Mouse (Mus musculus): ENCODE measurements around the gene Gpr61. TPM values are rescaled to one million over a fixed set of nuclear protein-coding genes. Genes with fewer than 3 reads are reported as not detected.

The Gpr61 gene
- polyA plus RNA-seq, 1 experiment from 2014 or later = 1.0 TPM

DNA sequence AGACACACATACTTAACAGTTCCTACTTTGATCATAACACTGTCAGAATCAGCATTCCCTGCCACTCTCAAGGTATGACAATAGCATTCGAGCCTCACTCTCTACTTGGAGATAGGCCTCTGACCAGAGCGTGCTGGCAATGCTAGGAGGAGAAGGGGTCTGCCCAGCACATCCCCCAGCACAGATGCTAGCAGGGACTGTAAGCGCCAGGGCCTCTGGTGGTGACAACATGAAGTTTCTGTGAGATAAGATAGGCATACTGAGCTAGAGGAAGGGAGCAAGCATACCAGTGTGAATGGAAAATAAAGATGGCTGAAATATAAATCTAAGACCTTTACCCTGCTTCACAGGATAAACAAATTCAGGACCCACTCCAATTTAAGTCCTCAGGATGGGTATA is 49.4 kb downstream of the Gpr61 start:
- WGBS = 93% methylated on average over 3 of the region's 3 CpGs
- Histone ChIP-seq H3K4me2 (ENCODE audit: low read length) (no peak overlapping the region), H3K4me3 (ENCODE audit: low read depth, low read length) (no peak overlapping the region), H3K9ac (ENCODE audit: low read length) (no peak overlapping the region), H3K4me1 (ENCODE audit: control insufficient read depth, insufficient read depth, low read length) (peaks cover 17% of the 10 kb centered on the region), H3K27me3 (replicated peaks; ENCODE audit: control insufficient read depth, insufficient read depth, low read length) (no peaks in the 10 kb centered on the region), H3K27ac (ENCODE audit: low read depth, low read length) (no peak overlapping the region), H3K9me3 (replicated peaks; ENCODE audit: control insufficient read depth, low read length) (no peaks in the 10 kb centered on the region), H3K36me3 (ENCODE audit: control insufficient read depth, insufficient read depth, low read length) (peaks cover 41% of the 10 kb centered on the region)
- no peak for DNase-seq (ENCODE audit: low spot score)
- no peak for ATAC-seq

DNA sequence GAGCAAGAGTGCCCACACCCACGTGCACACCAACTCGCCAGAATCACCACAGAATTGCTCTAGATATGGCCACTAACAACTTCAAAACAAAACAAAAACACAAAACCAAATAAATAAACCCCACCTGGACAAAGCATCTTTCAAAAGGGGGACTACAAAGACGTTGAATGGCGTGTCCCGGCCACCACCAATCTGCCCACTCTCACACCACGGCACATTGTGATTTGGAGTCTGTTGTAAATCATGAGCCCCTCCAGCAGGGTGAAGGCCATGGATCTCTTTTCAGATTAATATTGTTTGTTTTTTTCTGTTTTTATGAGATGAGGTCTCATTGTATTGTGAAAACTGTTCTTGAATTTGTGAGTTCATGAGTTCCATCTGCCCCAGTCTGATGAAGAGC is 52.6 kb downstream of the Gpr61 start:
- peak overlapping the region; percentile 73 for H3K27ac ChIP-seq (ENCODE audit: low read depth, low read length)
- ATAC-seq = peak; percentile 52

DNA sequence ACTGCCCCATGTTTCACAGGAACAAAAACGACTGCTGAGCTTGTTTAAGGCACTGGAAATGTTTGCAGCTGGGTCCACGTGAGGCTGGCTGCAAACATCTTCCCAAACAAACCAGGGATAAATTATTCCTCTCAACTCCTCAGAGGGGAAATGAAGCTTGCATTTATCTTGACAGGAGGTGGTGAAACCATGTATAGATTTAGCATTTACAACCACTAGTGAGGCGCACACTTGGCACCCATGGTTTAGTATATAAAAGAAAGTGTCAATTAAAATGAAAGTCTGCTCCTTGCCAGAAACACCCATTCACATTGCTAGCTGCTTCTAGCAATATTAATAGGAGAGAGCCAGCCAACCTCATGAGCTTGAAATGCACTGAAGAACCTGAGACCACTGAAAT is 53.1 kb downstream of the Gpr61 start:
- peaks cover 18% of the 10 kb centered on the region for H3K4me1 ChIP-seq (ENCODE audit: control insufficient read depth, insufficient read depth, low read length)
- no peak overlapping the region; the same call in 1 of the 2 replicates for H3K4me2 ChIP-seq (ENCODE audit: low read length)
- peak; percentile 90 for ATAC-seq
- no peaks in the 10 kb centered on the region for H3K9me3 ChIP-seq (replicated peaks; ENCODE audit: control insufficient read depth, low read length)
- no peak overlapping the region for H3K9ac ChIP-seq (ENCODE audit: low read length)
- peaks cover 13% of the 10 kb centered on the region; the same call in 1 of the 2 replicates for H3K36me3 ChIP-seq (ENCODE audit: control insufficient read depth, insufficient read depth, low read length)
- 7% methylated on average over 3 of the region's 3 CpGs for WGBS
- DNase-seq (ENCODE audit: low spot score) = peak; percentile 92
- H3K27me3 ChIP-seq (replicated peaks; ENCODE audit: control insufficient read depth, insufficient read depth, low read length) = no peaks in the 10 kb centered on the region
- no peak overlapping the region for H3K4me3 ChIP-seq (ENCODE audit: low read depth, low read length)
- peak overlapping the region; percentile 73 for H3K27ac ChIP-seq (ENCODE audit: low read depth, low read length)

More for the DNA sequence above, 52.6 kb downstream of the Gpr61 start:
- Histone ChIP-seq H3K9me3 (replicated peaks; ENCODE audit: control insufficient read depth, low read length) (no peaks in the 10 kb centered on the region), H3K9ac (ENCODE audit: low read length) (no peak overlapping the region), H3K4me1 (ENCODE audit: control insufficient read depth, insufficient read depth, low read length) (peaks cover 18% of the 10 kb centered on the region), H3K4me3 (ENCODE audit: low read depth, low read length) (no peak overlapping the region), H3K27me3 (replicated peaks; ENCODE audit: control insufficient read depth, insufficient read depth, low read length) (no peaks in the 10 kb centered on the region), H3K36me3 (ENCODE audit: control insufficient read depth, insufficient read depth, low read length) (peaks cover 14% of the 10 kb centered on the region; the same call in 1 of the 2 replicates), H3K4me2 (ENCODE audit: low read length) (no peak overlapping the region)
- no peak for DNase-seq (ENCODE audit: low spot score)
- WGBS = 34% methylated on average over 6 of the region's 6 CpGs

Other genes with a start within 250 kb of the Gpr61 start
- 92.7 and 102 TPM in 2 replicates for gene Gstm7, start 223.1 kb downstream of the Gpr61 start, polyA plus RNA-seq (2014; fragmentation: Nextera tagmentation; extraction: Ambion mirVana)
- gene Gstm6, start 211.1 kb downstream of the Gpr61 start, polyA plus RNA-seq (2014; fragmentation: Nextera tagmentation; extraction: Ambion mirVana) = 13.1 and 13.3 TPM in 2 replicates
- gene Gstm3, start 185.6 kb downstream of the Gpr61 start, polyA plus RNA-seq (2014; fragmentation: Nextera tagmentation; extraction: Ambion mirVana) = not detected in 2 replicates
- 5.5 and 6.0 TPM in 2 replicates for gene Gstm2, start 168.4 kb downstream of the Gpr61 start, polyA plus RNA-seq (2014; fragmentation: Nextera tagmentation; extraction: Ambion mirVana)
- gene Gstm1, start 136.9 kb downstream of the Gpr61 start, polyA plus RNA-seq (2014; fragmentation: Nextera tagmentation; extraction: Ambion mirVana) = 50.5 and 65.0 TPM in 2 replicates
- gene Gstm4, start 110.0 kb downstream of the Gpr61 start, polyA plus RNA-seq (2014; fragmentation: Nextera tagmentation; extraction: Ambion mirVana) = 15.3 and 17.6 TPM in 2 replicates
- gene Ampd2, start 68.2 kb downstream of the Gpr61 start, polyA plus RNA-seq (2014; fragmentation: Nextera tagmentation; extraction: Ambion mirVana) = 27.1 and 39.0 TPM in 2 replicates
- gene Gnat2, start 62.1 kb downstream of the Gpr61 start, polyA plus RNA-seq (2014; fragmentation: Nextera tagmentation; extraction: Ambion mirVana) = 0.28 and 0.36 TPM in 2 replicates
- gene Gnai3, start 8.7 kb downstream of the Gpr61 start, polyA plus RNA-seq (2014; fragmentation: Nextera tagmentation; extraction: Ambion mirVana) = 157 and 172 TPM in 2 replicates
- gene Amigo1, start 31.5 kb upstream of the Gpr61 start, polyA plus RNA-seq (2014; fragmentation: Nextera tagmentation; extraction: Ambion mirVana) = 4.8 and 6.5 TPM in 2 replicates
- gene Cyb561d1, start 46.3 kb upstream of the Gpr61 start, polyA plus RNA-seq (2014; fragmentation: Nextera tagmentation; extraction: Ambion mirVana) = 2.4 and 2.9 TPM in 2 replicates
- 24.1 and 30.1 TPM in 2 replicates for gene Atxn7l2, start 56.1 kb upstream of the Gpr61 start, polyA plus RNA-seq (2014; fragmentation: Nextera tagmentation; extraction: Ambion mirVana)
- 1.5 and 1.8 TPM in 2 replicates for gene Sypl2, start 71.8 kb upstream of the Gpr61 start, polyA plus RNA-seq (2014; fragmentation: Nextera tagmentation; extraction: Ambion mirVana)
- 295 and 324 TPM in 2 replicates for gene Psma5, start 102.0 kb upstream of the Gpr61 start, polyA plus RNA-seq (2014; fragmentation: Nextera tagmentation; extraction: Ambion mirVana)
- gene Sort1, start 129.2 kb upstream of the Gpr61 start, polyA plus RNA-seq (2014; fragmentation: Nextera tagmentation; extraction: Ambion mirVana) = 16.0 and 16.6 TPM in 2 replicates
- not detected in 2 replicates for gene Mybphl, start 210.0 kb upstream of the Gpr61 start, polyA plus RNA-seq (2014; fragmentation: Nextera tagmentation; extraction: Ambion mirVana)
- gene Psrc1, start 229.0 kb upstream of the Gpr61 start, polyA plus RNA-seq (2014; fragmentation: Nextera tagmentation; extraction: Ambion mirVana) = 32.6 and 42.0 TPM in 2 replicates

Measured in forebrain, embryonic 14.5 days (tissue).